Mouse (Mus musculus) embryonic facial prominence, embryonic 11.5 days (tissue): Measurements from ENCODE around the gene Pla2g6. TPM values are rescaled to one million over a fixed set of nuclear protein-coding genes. Genes with fewer than 3 reads are reported as not detected.

Experiments
- ATAC-seq: fragments of 200-750 bp; cut with Nextera tagmentation; replicated peaks from 2 replicates; pipeline ENCODE4 v1.8.0; 2017; ENCODE audit warnings: low read depth; ENCODE audit not compliant: insufficient number of reproducible peaks, low FRiP score, low TSS enrichment
- DNase-seq: peaks from one replicate; pipeline ENCODE4 v3.0.0-alpha.2; 2015; ENCODE audit warnings: low spot score
- H3K27ac ChIP-seq: fragments of 300-500 bp; sonication (generic); replicated peaks from 2 replicates; pipeline ENCODE4 v1.5.1; 2014; ENCODE audit warnings: mild to moderate bottlenecking, low read depth, low read length, control low read depth
- H3K27me3 ChIP-seq: fragments of 300-500 bp; sonication (generic); 2 replicates; pipeline ENCODE4 v1.6.1; 2014; ENCODE audit warnings: mild to moderate bottlenecking, low read length, moderate library complexity, mixed read lengths; ENCODE audit not compliant: control insufficient read depth, insufficient read depth
- H3K36me3 ChIP-seq: fragments of 300-500 bp; sonication (generic); replicated peaks from 2 replicates; pipeline ENCODE4 v1.6.1; 2014; ENCODE audit warnings: low read depth, mild to moderate bottlenecking, low read length, moderate library complexity, mixed read lengths; ENCODE audit not compliant: control insufficient read depth, insufficient read depth
- H3K4me1 ChIP-seq: fragments of 300-500 bp; sonication (generic); 2 replicates; pipeline ENCODE4 v1.6.1; 2014; ENCODE audit warnings: low read length, mixed read lengths; ENCODE audit not compliant: control insufficient read depth, insufficient read depth
- H3K4me2 ChIP-seq: fragments of 300-500 bp; sonication (generic); 2 replicates; pipeline ENCODE4 v1.6.1; 2014; ENCODE audit warnings: low read depth, mild to moderate bottlenecking, control low read depth, low read length, moderate library complexity
- H3K4me3 ChIP-seq: fragments of 300-500 bp; sonication (generic); 2 replicates; pipeline ENCODE4 v1.5.1; 2014; ENCODE audit warnings: low read depth, low read length, control low read depth
- H3K9ac ChIP-seq: fragments of 300-500 bp; sonication (generic); replicated peaks from 2 replicates; pipeline ENCODE4 v1.6.1; 2014; ENCODE audit warnings: mild to moderate bottlenecking, control low read depth, low read length
- H3K9me3 ChIP-seq: fragments of 300-500 bp; sonication (generic); replicated peaks from 2 replicates; pipeline ENCODE4 v1.6.1; 2016; ENCODE audit warnings: mild to moderate bottlenecking, low read length, inconsistent platforms, mixed read lengths; ENCODE audit not compliant: control insufficient read depth
- WGBS: fragments of 180-500 bp; shearing (Covaris S2); extraction: QIAGEN DNeasy Blood & Tissue Kit; methylation state at CpG from one replicate; pipeline ENCODE4 v1.1.7; 2014; 5-methylcytosine and 5-hydroxymethylcytosine counted together
- polyA plus RNA-seq: library from polyadenylated mRNA; unstranded; fragments of >200 nt; fragmentation: Nextera tagmentation; extraction: Ambion mirVana; gene quantifications from 2 replicates; pipeline ENCODE4 v1.2.1, GENCODE M21; 2014

Pla2g6 gene
- polyA plus RNA-seq, 1 experiment from 2014 or later, result 11.8 TPM

DNA sequence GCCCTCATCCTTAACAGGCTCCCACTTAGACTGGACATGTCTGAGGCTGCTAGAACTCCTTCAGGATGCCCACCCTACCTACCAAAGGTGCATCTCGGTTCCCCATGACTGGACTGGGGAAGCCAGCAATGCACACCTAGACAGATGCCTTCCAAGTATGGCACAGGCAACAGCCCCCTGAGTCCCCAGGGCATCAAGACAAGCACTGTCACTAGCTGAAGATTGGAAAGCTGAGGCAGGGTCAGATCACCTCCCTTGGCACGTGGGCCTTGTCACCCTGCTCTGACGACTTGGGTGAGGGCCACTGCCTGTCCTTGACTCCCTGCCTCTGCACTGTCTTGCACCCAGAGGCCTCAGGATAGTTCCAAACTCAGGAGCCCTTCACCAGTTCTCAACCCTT, 39.8 kb downstream of the Pla2g6 start:
- H3K36me3 ChIP-seq, result no peaks in the 10 kb centered on the region; the same call in 1 of the 2 replicates
- H3K4me1 ChIP-seq, result no peaks in the 10 kb centered on the region
- no peaks in the 10 kb centered on the region for H3K27me3 ChIP-seq
- 83% methylated on average over 3 of the region's 3 CpGs for WGBS
- no peak overlapping the region for H3K4me3 ChIP-seq
- ATAC-seq (no peak), DNase-seq (no peak)
- H3K4me2 ChIP-seq, result no peak overlapping the region
- H3K9ac ChIP-seq, result no peak overlapping the region
- no peak overlapping the region for H3K27ac ChIP-seq
- no peaks in the 10 kb centered on the region for H3K9me3 ChIP-seq

DNA sequence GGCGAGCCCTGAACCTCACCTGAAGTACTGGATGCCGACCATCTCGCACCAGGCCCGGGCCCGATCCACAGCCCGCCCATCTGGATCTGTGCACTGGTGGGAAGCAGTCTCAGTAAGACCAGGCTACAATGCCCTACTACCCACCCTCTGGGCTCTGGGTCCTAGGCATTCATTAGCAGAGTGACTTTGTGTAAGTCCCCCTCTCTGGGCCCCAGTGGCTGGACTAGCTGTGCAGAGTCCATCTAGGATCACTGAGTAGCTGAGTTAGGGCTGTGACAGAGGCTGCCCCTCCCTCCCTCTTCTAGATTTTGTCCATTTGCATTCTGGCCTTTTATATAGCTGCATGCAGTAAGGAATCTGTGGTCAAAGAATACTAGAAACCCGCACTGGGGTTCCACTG, 41.1 kb downstream of the Pla2g6 start:
- no peaks in the 10 kb centered on the region for H3K27me3 ChIP-seq
- H3K4me1 ChIP-seq, result no peaks in the 10 kb centered on the region
- WGBS, result 90% methylated on average over 7 of the region's 7 CpGs
- no peak overlapping the region for H3K4me3 ChIP-seq
- no peaks in the 10 kb centered on the region; the same call in 1 of the 2 replicates for H3K36me3 ChIP-seq
- no peak overlapping the region for H3K4me2 ChIP-seq
- no peak for ATAC-seq
- no peak overlapping the region for H3K27ac ChIP-seq
- DNase-seq, result no peak
- H3K9ac ChIP-seq, result no peak overlapping the region
- H3K9me3 ChIP-seq, result no peaks in the 10 kb centered on the region

DNA sequence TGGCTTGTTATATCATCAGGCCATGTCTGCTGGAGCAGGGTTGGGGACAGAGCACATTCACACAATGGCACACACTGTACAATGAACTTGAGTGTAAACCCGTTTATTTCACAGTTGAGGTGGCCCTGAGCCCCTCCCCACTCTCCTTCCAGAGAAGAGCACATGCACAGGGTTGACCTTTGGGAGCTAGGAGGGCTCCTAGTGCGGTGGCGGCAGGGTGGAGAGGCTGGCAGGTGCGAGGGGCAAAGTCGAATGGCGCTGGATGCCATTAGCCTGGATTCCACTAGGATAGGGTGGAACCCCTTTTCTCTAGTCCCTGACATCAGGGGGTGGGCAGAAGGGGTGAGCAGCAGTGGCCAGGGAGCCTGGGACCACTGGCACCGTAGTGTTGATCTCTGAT, 42.0 kb downstream of the Pla2g6 start:
- Histone ChIP-seq H3K4me3 (no peak overlapping the region), H3K9ac (no peak overlapping the region), H3K27ac (no peak overlapping the region), H3K9me3 (no peaks in the 10 kb centered on the region), H3K36me3 (no peaks in the 10 kb centered on the region; the same call in 1 of the 2 replicates), H3K27me3 (no peaks in the 10 kb centered on the region), H3K4me1 (no peaks in the 10 kb centered on the region), H3K4me2 (no peak overlapping the region)
- WGBS, result 86% methylated on average over 7 of the region's 7 CpGs
- ATAC-seq (no peak), DNase-seq (no peak)

DNA sequence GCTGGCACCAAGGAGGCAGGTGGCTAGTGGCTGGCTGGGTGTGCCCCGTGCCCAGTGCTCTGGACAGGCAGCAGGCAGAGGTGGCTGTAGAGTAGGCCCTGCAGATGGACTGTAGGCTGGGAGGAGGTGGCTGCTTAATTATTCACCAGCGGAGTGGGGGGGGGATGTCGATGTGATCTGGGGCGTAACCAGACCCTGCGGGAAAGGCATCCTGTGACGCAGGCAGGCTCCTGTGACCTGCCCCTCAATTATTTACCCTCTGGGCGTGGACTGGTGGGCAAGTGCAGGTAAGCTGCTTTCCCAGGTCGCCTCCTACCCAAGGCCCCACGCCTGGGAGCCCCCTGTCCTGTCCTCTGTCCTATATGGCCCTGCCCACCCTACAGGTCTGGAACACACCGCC, 42.8 kb downstream of the Pla2g6 start, which contains the start of gene Baiap2l2:
Gene Baiap2l2, minus strand, starts transcription at position 139 of the 400 bp plus-strand sequence.
- 53% methylated on average over 8 of the region's 10 CpGs for WGBS
- H3K9ac ChIP-seq, result no peak within 1 kb of the TSS
- no peaks in the 10 kb centered on the region for H3K9me3 ChIP-seq
- H3K36me3 ChIP-seq, result no peaks in the 10 kb centered on the region; the same call in 1 of the 2 replicates
- H3K27ac ChIP-seq, result no peak within 1 kb of the TSS
- no peaks in the 10 kb centered on the region for H3K4me1 ChIP-seq
- no peak within 1 kb of the TSS for H3K4me3 ChIP-seq
- no peak for DNase-seq
- H3K4me2 ChIP-seq, result no peak within 1 kb of the TSS
- no peak for ATAC-seq
- no peaks in the 10 kb centered on the region for H3K27me3 ChIP-seq

DNA sequence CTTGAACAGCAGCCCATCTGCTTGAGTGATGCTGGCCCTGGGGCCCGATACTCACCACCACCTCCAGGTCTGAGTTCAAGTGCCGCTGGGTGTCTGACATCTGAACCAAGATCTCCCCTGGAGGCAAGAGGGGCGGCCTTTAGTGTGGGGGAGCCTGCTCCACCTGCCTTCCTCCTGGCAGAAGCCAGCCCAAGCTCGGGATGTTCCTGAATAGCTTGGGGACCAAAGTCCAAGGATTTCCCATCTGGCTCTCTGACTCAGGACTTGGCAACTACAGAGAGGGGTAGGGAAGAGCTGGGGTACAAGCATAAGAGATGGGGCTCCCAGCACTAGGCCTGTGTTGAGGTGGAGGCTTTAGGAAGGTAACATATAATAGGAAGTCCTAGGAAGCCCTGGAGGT, 44.8 kb downstream of the Pla2g6 start:
- H3K4me2 ChIP-seq, result no peak overlapping the region
- H3K4me3 ChIP-seq, result no peak overlapping the region
- no peak for DNase-seq
- H3K9ac ChIP-seq, result no peak overlapping the region
- H3K36me3 ChIP-seq, result no peaks in the 10 kb centered on the region; the same call in 1 of the 2 replicates
- 84% methylated on average over 4 of the region's 4 CpGs for WGBS
- no peaks in the 10 kb centered on the region for H3K9me3 ChIP-seq
- H3K27ac ChIP-seq, result no peak overlapping the region
- no peaks in the 10 kb centered on the region for H3K4me1 ChIP-seq
- H3K27me3 ChIP-seq, result no peaks in the 10 kb centered on the region
- no peak for ATAC-seq

DNA sequence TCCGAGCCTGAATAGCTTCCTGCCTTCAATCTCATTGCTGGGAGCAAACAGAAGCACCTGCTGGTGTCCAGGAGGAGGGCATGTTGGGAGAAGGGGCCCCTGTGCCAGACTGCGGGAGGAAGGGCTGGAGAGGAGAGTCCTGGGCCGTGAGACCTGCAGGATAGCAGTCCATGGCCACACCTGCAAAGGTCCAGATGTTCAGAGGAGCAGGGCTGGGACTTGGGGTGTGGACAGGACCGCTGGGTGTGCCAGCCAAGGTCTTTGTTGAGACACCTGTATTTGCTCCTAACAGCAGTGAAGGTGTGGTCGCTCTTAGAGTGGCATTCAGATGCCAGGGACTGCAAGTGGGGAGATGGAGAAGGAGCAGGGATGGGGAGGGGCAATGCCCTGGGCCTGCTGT, 45.8 kb downstream of the Pla2g6 start:
- Histone ChIP-seq H3K27me3 (no peaks in the 10 kb centered on the region), H3K9me3 (no peaks in the 10 kb centered on the region), H3K36me3 (no peaks in the 10 kb centered on the region; the same call in 1 of the 2 replicates), H3K4me1 (no peaks in the 10 kb centered on the region), H3K27ac (no peak overlapping the region), H3K4me3 (no peak overlapping the region), H3K9ac (no peak overlapping the region), H3K4me2 (no peak overlapping the region)
- WGBS, result 83% methylated on average over 5 of the region's 5 CpGs
- DNase-seq, result no peak
- no peak for ATAC-seq

DNA sequence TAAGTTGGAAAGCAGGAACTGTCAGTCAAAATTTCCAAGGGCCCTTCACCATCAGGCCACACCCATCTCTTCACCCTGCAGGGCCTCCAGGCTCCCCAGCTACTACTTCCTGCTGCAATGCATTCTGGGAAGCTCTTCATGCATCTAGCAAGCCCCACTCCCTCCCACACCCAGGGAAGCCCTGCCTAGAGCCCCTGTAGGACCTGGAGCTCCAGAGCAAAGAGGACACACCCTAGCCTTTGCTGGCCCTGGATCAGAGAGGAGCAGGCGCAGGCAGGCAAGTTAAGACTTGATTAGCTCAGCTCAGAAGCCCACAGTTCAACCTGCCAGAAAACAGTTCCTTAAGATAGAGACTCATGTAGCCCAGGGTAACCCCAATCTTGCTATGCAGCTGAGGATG, 46.8 kb downstream of the Pla2g6 start:
- no peaks in the 10 kb centered on the region; the same call in 1 of the 2 replicates for H3K36me3 ChIP-seq
- WGBS, result 95% methylated on average over 1 of the region's 1 CpGs

DNA sequence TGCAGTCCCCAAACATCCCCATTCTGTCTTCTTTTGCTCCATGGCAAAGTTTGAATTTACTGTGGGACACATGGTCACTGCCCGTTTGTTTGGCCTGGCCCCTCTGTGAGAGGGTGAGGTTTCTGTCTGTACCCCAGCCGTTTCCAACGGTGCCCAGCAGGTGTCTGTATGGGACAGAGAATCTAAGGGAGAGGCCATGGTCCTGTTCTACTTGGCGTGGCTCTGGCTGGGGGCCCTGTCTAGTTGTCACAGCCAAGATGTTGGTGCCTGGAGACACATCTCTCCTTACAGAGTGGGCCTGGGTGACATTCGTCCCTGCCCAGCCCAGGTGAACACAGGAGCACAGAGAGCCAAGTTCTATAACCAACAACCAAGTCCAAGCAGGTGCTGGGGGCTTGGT, 47.3 kb downstream of the Pla2g6 start:
- no peaks in the 10 kb centered on the region for H3K36me3 ChIP-seq
- no peak overlapping the region for H3K4me3 ChIP-seq
- no peaks in the 10 kb centered on the region for H3K27me3 ChIP-seq
- H3K27ac ChIP-seq, result no peak overlapping the region
- no peak overlapping the region for H3K9ac ChIP-seq
- no peaks in the 10 kb centered on the region for H3K4me1 ChIP-seq
- 60% methylated on average over 5 of the region's 5 CpGs for WGBS
- ATAC-seq (no peak), DNase-seq (no peak)
- no peak overlapping the region for H3K4me2 ChIP-seq
- H3K9me3 ChIP-seq, result no peaks in the 10 kb centered on the region

More for the DNA sequence above, 46.8 kb downstream of the Pla2g6 start:
- H3K27ac ChIP-seq, result no peak overlapping the region
- DNase-seq (peak; percentile 49), ATAC-seq (no peak)
- H3K4me3 ChIP-seq, result no peak overlapping the region
- no peak overlapping the region for H3K4me2 ChIP-seq
- H3K9ac ChIP-seq, result no peak overlapping the region
- no peaks in the 10 kb centered on the region for H3K4me1 ChIP-seq
- no peaks in the 10 kb centered on the region for H3K9me3 ChIP-seq
- no peaks in the 10 kb centered on the region for H3K27me3 ChIP-seq
